Mouse (Mus musculus): ENCODE data around the gene Gm8082. TPM values are rescaled to one million over a fixed set of nuclear protein-coding genes. Genes with fewer than 3 reads are reported as not detected.

Gene Gm8082
- total RNA-seq (2023): not detected

GRCm38 (mm10) chr14:42993524-42993923, at the start of gene Gm8082:
Gm8082 (minus strand) TSS chr14:42993624.

DNA sequence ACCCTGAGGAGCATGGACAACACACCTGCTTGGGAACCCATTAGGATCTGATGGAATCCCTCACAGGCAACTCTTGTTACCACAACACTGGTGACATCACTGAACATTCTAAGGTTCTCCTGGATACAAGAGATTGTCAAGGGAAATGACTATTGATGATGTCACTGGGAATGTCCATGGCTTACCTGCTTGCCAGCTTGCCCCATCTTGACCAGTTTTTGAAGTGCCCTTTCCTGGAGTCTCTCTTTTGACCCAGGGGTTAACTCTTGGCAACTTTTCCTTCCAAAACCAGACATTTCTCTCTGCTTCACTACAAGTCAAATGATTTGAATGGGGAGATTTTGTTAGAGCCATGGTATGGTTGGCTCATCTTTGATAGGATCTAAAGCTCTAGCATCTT, 22.1 kb upstream of the Gm8082 start, which contains the start of gene Gm10376:
Gm10376 (minus strand) TSS at position 101 of the 400 bp plus-strand sequence.

Other genes starting within 250 kb of the Gm8082 start
- not detected for gene Gm3015, start 224.8 kb downstream of the Gm8082 start, total RNA-seq (2023)
- not detected for gene Gm10377, start 195.6 kb downstream of the Gm8082 start, total RNA-seq (2023)
- gene Gm21977, start 140.1 kb downstream of the Gm8082 start, total RNA-seq (2023): not detected
- gene Gm10376, start 22.0 kb upstream of the Gm8082 start, total RNA-seq (2023): not detected
- not detected for gene Gm8094, start 83.0 kb upstream of the Gm8082 start, total RNA-seq (2023)
- gene Gm8104, start 107.0 kb upstream of the Gm8082 start, total RNA-seq (2023): not detected
- not detected for gene Gm7233, start 186.2 kb upstream of the Gm8082 start, total RNA-seq (2023)
- gene Gm8122, start 241.7 kb upstream of the Gm8082 start, total RNA-seq (2023): not detected

All from B cell, adult 67 days (primary cell).